Mouse (Mus musculus) heart, postnatal 10 days (tissue): ENCODE measurements at regions not wholly inside any gene's neighbourhood (a gene's known extent, or its start where the extent isn't known, plus 50 kb on each side); places are given as distances from the start of the nearest gene placed in this dataset.
A peak's percentile ranks its signal among the peaks of the same experiment; 100 is the strongest.

Experiments used
- DNase-seq, 2 experiments: peaks; one replicate each; pipeline ENCODE4 v3.0.0; 2021
- intact Hi-C: fragments of 180-260 bp; cut with DNase I; formaldehyde crosslinking; loops from one replicate; pipeline ENCODE4 v1.15.1; 2025

DNA sequence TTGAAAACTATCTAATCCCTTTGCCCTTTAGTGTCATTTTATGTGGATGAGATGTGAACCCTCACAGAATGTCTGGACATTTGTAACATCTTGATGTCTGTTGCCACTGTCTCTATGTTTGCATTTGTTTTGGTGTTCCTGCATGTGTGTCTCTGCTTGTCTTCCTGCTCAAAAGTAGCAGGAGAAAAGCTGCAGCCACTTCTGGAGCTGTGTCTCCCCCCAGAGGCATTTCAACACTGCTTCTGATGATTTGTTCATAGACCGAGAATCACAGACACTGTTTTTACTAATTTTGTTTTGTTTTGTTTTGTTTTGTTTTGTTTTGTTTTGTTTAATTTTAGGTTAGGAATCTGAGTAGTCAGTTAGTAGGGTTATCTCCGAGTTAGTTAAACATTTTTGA is 883.8 kb downstream of the Gbe1 start:
- intact Hi-C loops = no loop called here
- peak; percentile 3 for DNase-seq

DNA sequence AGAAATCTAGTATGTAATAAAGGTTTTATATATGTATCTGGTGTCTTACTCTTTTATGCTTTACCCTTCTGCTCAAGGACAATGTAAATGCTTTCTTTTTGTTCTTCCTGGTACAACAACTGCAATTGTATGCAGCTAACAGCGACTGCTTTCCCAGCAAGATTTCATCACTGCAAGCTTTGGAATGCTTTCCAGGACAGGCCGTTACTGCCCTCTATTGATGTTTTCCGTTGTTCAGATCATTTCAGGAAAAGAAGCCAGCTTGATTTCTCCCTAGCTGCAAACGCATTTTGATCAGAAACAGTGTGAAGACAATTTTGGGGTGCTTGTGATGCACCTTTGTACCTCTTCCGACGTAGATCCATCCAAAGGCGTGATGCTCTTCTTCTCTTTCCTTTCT is 895.1 kb downstream of the Gbe1 start:
- DNase-seq = no peak
- intact Hi-C loops = no loop called here

- no peak for DNase-seq
- intact Hi-C loops = no loop called here
These were observed 910.7 kb downstream of the Gbe1 start for GRCm38 (mm10) chr16:71224469-71224868.

- no peak for DNase-seq
These were observed 916.4 kb downstream of the Gbe1 start for GRCm38 (mm10) chr16:71230104-71230653.

GRCm38 (mm10) chr16:71243065-71243464 is 929.3 kb downstream of the Gbe1 start:
- no peak for DNase-seq
- intact Hi-C loops = no loop called here

More at GRCm38 (mm10) chr16:71230104-71230653, 916.4 kb downstream of the Gbe1 start:
- intact Hi-C loops = no loop called here

DNA sequence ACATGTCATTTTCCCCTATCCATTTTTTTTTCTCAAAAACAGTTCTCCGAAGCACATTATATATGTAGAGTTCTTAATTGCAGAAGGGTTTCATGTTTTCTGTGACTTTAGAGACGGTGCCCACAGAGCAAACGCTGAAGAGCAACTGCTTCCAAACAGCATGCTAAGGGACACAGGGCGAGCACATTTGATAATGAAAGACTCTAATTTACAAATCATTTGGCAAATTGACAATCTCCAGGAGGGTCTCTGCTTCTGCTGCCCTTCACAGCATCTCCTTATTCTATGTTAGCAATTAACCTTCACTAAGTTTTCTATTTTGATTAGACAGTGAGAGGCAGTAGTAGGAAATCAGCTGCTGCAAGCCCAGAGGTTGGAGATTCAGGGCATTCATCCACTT is 929.7 kb downstream of the Gbe1 start:
- intact Hi-C loops = no loop called here

DNA sequence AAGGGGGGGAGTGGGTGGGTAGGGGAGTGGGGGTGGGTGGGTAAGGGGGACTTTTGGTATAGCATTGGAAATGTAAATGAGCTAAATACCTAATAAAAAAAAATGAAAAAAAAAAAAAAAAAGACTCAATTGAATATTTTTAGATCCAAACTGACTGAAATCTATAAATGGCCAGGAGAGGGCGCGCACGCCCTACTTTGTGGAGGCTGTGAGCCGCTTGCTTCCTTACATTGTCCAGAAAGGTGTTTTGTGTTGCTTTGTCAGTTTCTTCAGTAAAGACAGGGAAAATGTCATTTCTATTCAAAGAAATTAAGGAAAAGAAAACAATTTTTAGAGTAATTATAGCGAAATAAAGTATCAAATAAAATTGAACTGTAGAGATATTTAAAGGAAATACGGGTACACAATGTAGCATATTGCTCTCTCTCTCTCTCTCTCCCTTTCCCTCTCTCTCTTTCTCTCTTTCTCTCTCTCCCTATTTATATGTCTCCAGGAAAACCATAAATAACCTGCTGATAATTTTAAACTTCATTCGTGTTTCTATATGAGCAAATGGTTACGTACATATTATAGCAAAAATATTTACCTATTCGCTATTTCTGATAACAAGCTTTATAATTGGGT is 933.9 kb downstream of the Gbe1 start:
- intact Hi-C loops = loop anchor here (2.0 to 5.0 kb wide), 2 partner anchors 967 to 1415 kb away; no protein-coding TSS in a partner anchor

More for the DNA sequence above, 929.7 kb downstream of the Gbe1 start:
- no peak for DNase-seq

DNA sequence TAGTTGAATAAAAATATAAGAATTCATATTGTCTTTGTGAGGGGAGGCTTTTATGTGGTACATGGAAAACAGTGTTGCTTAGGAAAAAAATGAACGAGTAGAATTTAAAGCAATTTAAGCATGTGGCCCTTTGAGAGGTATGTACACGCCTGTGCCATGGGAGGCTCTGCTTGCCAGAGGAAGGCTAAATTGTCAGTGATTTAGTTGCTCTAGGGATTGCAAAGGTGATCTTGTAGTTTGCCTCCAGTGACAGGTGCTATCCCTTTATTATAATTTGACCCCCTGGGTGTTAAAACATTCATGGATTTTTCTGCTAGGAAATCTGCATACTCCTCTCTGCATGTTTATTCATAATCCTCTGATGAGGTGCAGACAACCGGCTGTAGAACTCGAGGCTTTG is 942.0 kb downstream of the Gbe1 start:
- intact Hi-C loops = no loop called here
- DNase-seq = no peak

More for the DNA sequence above, 933.9 kb downstream of the Gbe1 start:
- DNase-seq = peak; percentile 50 to 71

DNA sequence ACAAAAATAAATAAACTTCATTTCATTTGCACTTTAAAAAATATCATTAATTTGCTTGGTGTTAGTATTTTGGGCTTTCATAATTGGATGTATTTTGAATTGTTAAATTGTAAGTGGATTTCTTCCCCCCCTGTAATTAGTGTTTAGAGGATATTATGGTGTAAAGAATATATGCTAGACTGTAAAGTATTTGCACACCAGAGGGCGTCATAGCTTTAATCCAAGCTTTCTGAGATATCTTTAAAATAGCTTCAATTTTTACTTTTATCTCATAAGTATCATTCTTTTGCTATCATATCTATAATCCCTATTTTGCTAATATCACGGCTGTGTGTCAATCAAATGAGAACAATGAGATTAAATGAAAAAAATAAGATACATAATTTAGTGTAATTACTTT is 942.4 kb downstream of the Gbe1 start:
- no peak for DNase-seq
- intact Hi-C loops = no loop called here

DNA sequence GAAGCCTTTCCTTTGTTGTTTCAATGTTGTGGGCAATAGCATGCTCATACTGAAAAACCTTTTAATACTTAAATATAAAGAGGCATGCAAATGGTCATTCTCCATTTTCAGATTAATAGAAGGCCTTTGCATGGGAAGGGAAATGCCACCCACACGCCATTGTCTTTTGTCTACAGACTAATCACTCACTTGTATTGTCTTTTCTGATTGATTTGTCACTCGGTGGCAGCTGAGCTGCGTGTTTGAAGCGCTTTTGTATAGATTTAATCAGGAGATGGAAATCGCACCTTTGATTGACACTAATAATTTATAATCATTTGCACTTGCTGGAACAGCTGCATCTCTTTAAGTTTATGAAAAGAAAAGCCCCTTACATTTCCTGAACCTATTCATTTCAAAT is 953.4 kb downstream of the Gbe1 start:
- intact Hi-C loops = no loop called here
- DNase-seq = no peak
